Mouse (Mus musculus) liver, adult 2 months (tissue): ENCODE measurements around the gene Neu2. TPM values are rescaled to one million over a fixed set of nuclear protein-coding genes. Genes with fewer than 3 reads are reported as not detected.

Source experiments
- DNase-seq: peaks from one replicate; pipeline ENCODE4 v3.0.0-alpha.2; 2011; ENCODE audit warnings: low read depth, low spot score; ENCODE audit errors: extremely low read depth
- H3K27ac ChIP-seq: fragments of 200-500 bp; replicated peaks from 2 replicates; pipeline ENCODE4 v1.5.1; 2012; ENCODE audit warnings: low read depth, mild to moderate bottlenecking, control low read depth, inconsistent platforms, low read length; ENCODE audit not compliant: insufficient read depth
- H3K27me3 ChIP-seq: fragments of 200-500 bp; 2 replicates; pipeline ENCODE4 v1.6.1; 2012; ENCODE audit warnings: mild to moderate bottlenecking, moderate library complexity, low read length, inconsistent platforms; ENCODE audit not compliant: control insufficient read depth, insufficient read depth
- H3K36me3 ChIP-seq: fragments of 200-500 bp; 2 replicates; pipeline ENCODE4 v1.6.1; 2012; ENCODE audit warnings: low read length, inconsistent platforms; ENCODE audit not compliant: control insufficient read depth, insufficient read depth
- H3K4me1 ChIP-seq: fragments of 200-500 bp; 2 replicates; pipeline ENCODE4 v1.6.1; 2011; ENCODE audit warnings: low read length; ENCODE audit not compliant: control insufficient read depth, insufficient read depth
- H3K4me3 ChIP-seq: fragments of 200-500 bp; 2 replicates; pipeline ENCODE4 v1.5.1; 2011; ENCODE audit warnings: low read depth, mild to moderate bottlenecking, control low read depth, low read length, moderate library complexity; ENCODE audit not compliant: insufficient read depth
- H3K79me2 ChIP-seq: fragments of 200-500 bp; 2 replicates; pipeline ENCODE4 v1.6.1; 2012; ENCODE audit warnings: inconsistent platforms, mild to moderate bottlenecking, low read length, moderate library complexity; ENCODE audit not compliant: control insufficient read depth, insufficient read depth
- H3K9ac ChIP-seq: fragments of 200-500 bp; 2 replicates; pipeline ENCODE4 v1.6.1; 2012; ENCODE audit warnings: low read depth, mild to moderate bottlenecking, control low read depth, inconsistent platforms, low read length
- CTCF ChIP-seq: fragments of 200-500 bp; IDR thresholded peaks from 2 replicates; pipeline ENCODE4 v1.5.1; 2011; ENCODE audit warnings: low read depth, low read length, control low read depth
- POLR2A ChIP-seq: fragments of 200-500 bp; IDR thresholded peaks from 2 replicates; pipeline ENCODE4 v1.6.1; 2011; ENCODE audit warnings: low read length, control low read depth; ENCODE audit not compliant: insufficient read depth; ENCODE audit errors: extremely low read depth
- WGBS: fragments of 180-500 bp; shearing (Covaris S2); methylation state at CpG from one replicate; pipeline ENCODE4 v1.1.7; 2018; 5-methylcytosine and 5-hydroxymethylcytosine counted together
- polyA plus RNA-seq: library from polyadenylated mRNA; depleted of rRNA; stranded (reverse); fragments of >200 nt; gene quantifications from 2 replicates; pipeline ENCODE4 v1.2.3, GENCODE M21; 2012
- total RNA-seq: library from RNA; depleted of rRNA; stranded (reverse); fragments of >200 nt; gene quantifications from 2 replicates; pipeline ENCODE4 v1.2.3, GENCODE M21; 2014

Gene Neu2
- total and polyA plus RNA-seq, 2 experiments: 3.0 to 3.1 TPM

- H3K9ac ChIP-seq: no peak overlapping the region
- no peak overlapping the region for H3K4me3 ChIP-seq
- H3K27ac ChIP-seq: no peak overlapping the region
- DNase-seq: no peak
- H3K36me3 ChIP-seq: no peaks in the 10 kb centered on the region
- no peaks in the 10 kb centered on the region for H3K79me2 ChIP-seq
- TF ChIP-seq CTCF (no peak), POLR2A (no peak)
- H3K27me3 ChIP-seq: no peaks in the 10 kb centered on the region
- 80% methylated on average over 7 of the region's 7 CpGs for WGBS
- H3K4me1 ChIP-seq: no peaks in the 10 kb centered on the region
These were observed 79.5 kb downstream of the Neu2 start for GRCm38 (mm10) chr1:87589162-87589561.

GRCm38 (mm10) chr1:87589980-87590379 lies 80.3 kb downstream of the Neu2 start:
- Histone ChIP-seq H3K4me1 (no peaks in the 10 kb centered on the region), H3K4me3 (no peak overlapping the region), H3K9ac (no peak overlapping the region), H3K27me3 (no peaks in the 10 kb centered on the region), H3K27ac (no peak overlapping the region), H3K79me2 (no peaks in the 10 kb centered on the region), H3K36me3 (no peaks in the 10 kb centered on the region)
- no peak for DNase-seq
- TF ChIP-seq POLR2A: no peak
- TF ChIP-seq CTCF: no peak
- WGBS: 93% methylated on average over 8 of the region's 8 CpGs

- Histone ChIP-seq H3K4me3 (no peak overlapping the region), H3K79me2 (no peaks in the 10 kb centered on the region), H3K9ac (no peak overlapping the region), H3K4me1 (no peaks in the 10 kb centered on the region), H3K27me3 (no peaks in the 10 kb centered on the region), H3K36me3 (no peaks in the 10 kb centered on the region), H3K27ac (no peak overlapping the region)
- DNase-seq: no peak
- no peak for TF ChIP-seq POLR2A
- no peak for TF ChIP-seq CTCF
- 85% methylated on average over 3 of the region's 3 CpGs for WGBS
These were observed 84.6 kb downstream of the Neu2 start for GRCm38 (mm10) chr1:87594261-87594660.

GRCm38 (mm10) chr1:87594671-87595070 lies 85.0 kb downstream of the Neu2 start:
- Histone ChIP-seq H3K27ac (no peak overlapping the region), H3K4me1 (no peaks in the 10 kb centered on the region), H3K79me2 (no peaks in the 10 kb centered on the region), H3K9ac (no peak overlapping the region), H3K36me3 (no peaks in the 10 kb centered on the region), H3K4me3 (no peak overlapping the region), H3K27me3 (no peaks in the 10 kb centered on the region)
- WGBS: 94% methylated on average over 10 of the region's 10 CpGs
- TF ChIP-seq POLR2A (no peak), CTCF (no peak)
- no peak for DNase-seq

GRCm38 (mm10) chr1:87600533-87600932 lies 90.8 kb downstream of the Neu2 start:
- Histone ChIP-seq H3K27me3 (no peaks in the 10 kb centered on the region), H3K36me3 (no peaks in the 10 kb centered on the region), H3K79me2 (no peaks in the 10 kb centered on the region), H3K9ac (no peak overlapping the region), H3K4me1 (peaks cover 5% of the 10 kb centered on the region), H3K27ac (no peak overlapping the region), H3K4me3 (no peak overlapping the region)
- DNase-seq: peak; percentile 71
- 27% methylated on average over 7 of the region's 7 CpGs for WGBS
- TF ChIP-seq CTCF (no peak), POLR2A (no peak)

GRCm38 (mm10) chr1:87601801-87602200 lies 92.1 kb downstream of the Neu2 start:
- H3K36me3 ChIP-seq: no peaks in the 10 kb centered on the region
- no peaks in the 10 kb centered on the region for H3K79me2 ChIP-seq
- no peak for TF ChIP-seq CTCF
- TF ChIP-seq POLR2A: no peak
- no peak overlapping the region for H3K4me3 ChIP-seq
- 47% methylated on average over 2 of the region's 2 CpGs for whole genome bisulfite sequencing
- DNase-seq: peak; percentile 53
- H3K27me3 ChIP-seq: no peaks in the 10 kb centered on the region
- no peak overlapping the region for H3K27ac ChIP-seq
- no peak overlapping the region for H3K9ac ChIP-seq
- H3K4me1 ChIP-seq: peaks cover 5% of the 10 kb centered on the region

- no peaks in the 10 kb centered on the region for H3K79me2 ChIP-seq
- 96% methylated on average over 5 of the region's 5 CpGs for WGBS
- TF ChIP-seq CTCF: no peak
- TF ChIP-seq POLR2A: no peak
- no peaks in the 10 kb centered on the region for H3K36me3 ChIP-seq
- peaks cover 5% of the 10 kb centered on the region for H3K4me1 ChIP-seq
- H3K27me3 ChIP-seq: no peaks in the 10 kb centered on the region
- H3K27ac ChIP-seq: no peak overlapping the region
- H3K9ac ChIP-seq: no peak overlapping the region
- H3K4me3 ChIP-seq: no peak overlapping the region
- DNase-seq: no peak
These were observed 93.7 kb downstream of the Neu2 start for GRCm38 (mm10) chr1:87603389-87603788.
